Mouse (Mus musculus) hindbrain, postnatal 0 days (tissue): Measurements from ENCODE around the gene March6. TPM values are rescaled to one million over a fixed set of nuclear protein-coding genes. Genes with fewer than 3 reads are reported as not detected.

Source experiments
- ATAC-seq: fragments of 200-750 bp; cut with Nextera tagmentation; 2 replicates; pipeline ENCODE4 v1.8.0; 2017; ENCODE audit warnings: mild to moderate bottlenecking, moderate TSS enrichment, moderate library complexity
- DNase-seq: peaks from one replicate; pipeline ENCODE4 v3.0.0-alpha.2; 2015; ENCODE audit warnings: low spot score
- H3K27ac ChIP-seq: fragments of 300-500 bp; sonication (generic); 2 replicates; pipeline ENCODE4 v1.5.1; 2014; ENCODE audit warnings: mild to moderate bottlenecking
- H3K27me3 ChIP-seq: fragments of 300-500 bp; sonication (generic); 2 replicates; pipeline ENCODE4 v1.6.1; 2014; ENCODE audit warnings: low read length, mixed read lengths; ENCODE audit not compliant: insufficient read depth
- H3K36me3 ChIP-seq: fragments of 300-500 bp; sonication (generic); 2 replicates; pipeline ENCODE4 v1.6.1; 2014; ENCODE audit warnings: low read length, mixed read lengths; ENCODE audit not compliant: insufficient read depth
- H3K4me1 ChIP-seq: fragments of 300-500 bp; sonication (generic); 2 replicates; pipeline ENCODE4 v1.6.1; 2014; ENCODE audit warnings: antibody characterized with exemption, low read length, mixed read lengths; ENCODE audit not compliant: insufficient read depth
- H3K4me2 ChIP-seq: fragments of 300-500 bp; sonication (generic); 2 replicates; pipeline ENCODE4 v1.6.1; 2014; ENCODE audit warnings: low read depth, mild to moderate bottlenecking, low read length, moderate library complexity, mixed read lengths
- H3K4me3 ChIP-seq: fragments of 300-500 bp; sonication (generic); 2 replicates; pipeline ENCODE4 v1.5.1; 2014; ENCODE audit warnings: low read length
- H3K9ac ChIP-seq: fragments of 300-500 bp; sonication (generic); replicated peaks from 2 replicates; pipeline ENCODE4 v1.6.1; 2014; ENCODE audit warnings: mild to moderate bottlenecking, low read length, moderate library complexity, mixed read lengths
- H3K9me3 ChIP-seq: fragments of 300-500 bp; sonication (generic); 2 replicates; pipeline ENCODE4 v1.6.1; 2016; ENCODE audit warnings: low read length, mixed read lengths
- CTCF ChIP-seq: IDR thresholded peaks from 2 replicates; pipeline ENCODE4 v1.5.1; 2016; ENCODE audit warnings: antibody characterized with exemption, control low read depth, low read depth
- WGBS: fragments of 180-500 bp; shearing (Covaris S2); extraction: QIAGEN DNeasy Blood & Tissue Kit; methylation state at CpG from one replicate; pipeline ENCODE4 v1.1.7; 2014; 5-methylcytosine and 5-hydroxymethylcytosine counted together
- polyA plus RNA-seq: library from polyadenylated mRNA; unstranded; fragments of >200 nt; fragmentation: Nextera tagmentation; extraction: Ambion mirVana; gene quantifications from 2 replicates; pipeline ENCODE4 v1.2.1, GENCODE M21; 2015
- total RNA-seq: library from RNA; depleted of rRNA; stranded (reverse); fragments of >200 nt; gene quantifications from 2 replicates; pipeline ENCODE4 v1.2.3, GENCODE M21; 2014

The March6 gene
- total and polyA plus RNA-seq, 2 experiments from 2014 or later: 57.4 to 154 TPM

- 92% methylated on average over 2 of the region's 2 CpGs for WGBS
- no peak for ATAC-seq
Observed at GRCm38 (mm10) chr15:31537706-31538105, 6.9 kb upstream of the March6 start.

GRCm38 (mm10) chr15:31536051-31536737 is 5.3 kb upstream of the March6 start:
- Histone ChIP-seq H3K27ac (peak overlapping the region; percentile 58), H3K9ac (no peak overlapping the region), H3K9me3 (no peaks in the 10 kb centered on the region), H3K36me3 (no peaks in the 10 kb centered on the region), H3K4me1 (peaks cover 16% of the 10 kb centered on the region), H3K4me3 (no peak overlapping the region), H3K4me2 (0 out of 2 replicates have a peak overlapping the region, but pooled peaks have one; percentile 19), H3K27me3 (no peaks in the 10 kb centered on the region)
- peak; percentile 82 for DNase-seq
- ATAC-seq: peak; percentile 89
- TF ChIP-seq CTCF: no peak
- WGBS: 5% methylated on average over 7 of the region's 7 CpGs

More at GRCm38 (mm10) chr15:31537706-31538105, 6.9 kb upstream of the March6 start:
- no peaks in the 10 kb centered on the region for H3K27me3 ChIP-seq
- DNase-seq: no peak
- H3K9ac ChIP-seq: no peak overlapping the region
- H3K4me1 ChIP-seq: peaks cover 16% of the 10 kb centered on the region
- no peak overlapping the region for H3K4me2 ChIP-seq
- no peak overlapping the region for H3K4me3 ChIP-seq
- TF ChIP-seq CTCF: no peak
- no peaks in the 10 kb centered on the region for H3K36me3 ChIP-seq
- no peaks in the 10 kb centered on the region for H3K9me3 ChIP-seq
- H3K27ac ChIP-seq: no peak overlapping the region

- 11% methylated on average over 8 of the region's 8 CpGs for WGBS
- Histone ChIP-seq H3K4me2 (no peak overlapping the region), H3K36me3 (no peaks in the 10 kb centered on the region), H3K4me3 (no peak overlapping the region), H3K4me1 (peaks cover 16% of the 10 kb centered on the region), H3K9me3 (no peaks in the 10 kb centered on the region), H3K9ac (no peak overlapping the region), H3K27ac (peak overlapping the region; percentile 58), H3K27me3 (no peaks in the 10 kb centered on the region)
- no peak for ATAC-seq
- no peak for TF ChIP-seq CTCF
- DNase-seq: no peak
Observed at GRCm38 (mm10) chr15:31535259-31535855, 4.5 kb upstream of the March6 start.

DNA sequence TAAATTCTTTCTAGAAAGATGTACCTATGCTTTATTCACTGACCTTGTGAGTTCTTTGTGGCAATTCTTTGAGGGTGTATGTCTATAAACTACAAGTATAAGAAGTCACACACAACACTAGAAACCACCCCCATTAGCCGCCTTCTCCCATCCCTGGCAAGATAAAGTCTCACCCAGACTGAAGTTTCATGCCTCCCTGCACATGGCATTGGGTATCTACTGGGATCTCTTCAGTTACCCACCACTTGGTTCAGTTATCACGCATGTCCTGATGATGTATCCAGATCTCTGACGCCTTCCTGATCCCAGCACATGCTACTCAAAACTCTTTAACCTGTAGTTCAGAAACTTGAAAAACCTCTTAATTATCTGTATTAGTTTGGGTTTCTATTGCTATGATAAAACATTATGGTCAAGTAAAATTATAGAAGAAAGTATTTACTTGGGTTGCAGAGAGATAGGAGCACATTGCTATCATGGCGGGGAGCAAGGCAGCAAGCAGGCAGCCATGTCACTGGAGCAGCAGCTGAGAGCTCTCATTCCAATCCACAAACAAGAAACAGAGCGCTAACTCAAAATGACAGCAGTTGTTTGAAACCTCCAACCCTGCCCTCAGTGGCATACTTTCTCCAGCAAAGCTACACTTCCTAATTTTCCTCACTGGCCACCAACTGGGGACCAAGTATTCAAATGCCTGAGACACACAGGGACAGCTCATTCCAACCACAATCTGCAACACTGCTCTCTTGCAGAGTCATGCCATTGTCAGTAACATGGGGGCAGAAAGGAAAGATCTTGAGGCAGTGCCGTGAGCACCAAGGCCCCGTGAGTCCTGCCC is 3.8 kb upstream of the March6 start:
- Histone ChIP-seq H3K4me1 (peaks cover 16% of the 10 kb centered on the region), H3K27me3 (no peaks in the 10 kb centered on the region), H3K9me3 (no peaks in the 10 kb centered on the region), H3K4me2 (no peak overlapping the region), H3K4me3 (no peak overlapping the region), H3K36me3 (no peaks in the 10 kb centered on the region), H3K27ac (peak overlapping the region; percentile 58; the same call in 1 of the 2 replicates), H3K9ac (no peak overlapping the region)
- no peak for TF ChIP-seq CTCF
- ATAC-seq (no peak), DNase-seq (no peak)
- 66% methylated on average over 7 of the region's 7 CpGs for WGBS

DNA sequence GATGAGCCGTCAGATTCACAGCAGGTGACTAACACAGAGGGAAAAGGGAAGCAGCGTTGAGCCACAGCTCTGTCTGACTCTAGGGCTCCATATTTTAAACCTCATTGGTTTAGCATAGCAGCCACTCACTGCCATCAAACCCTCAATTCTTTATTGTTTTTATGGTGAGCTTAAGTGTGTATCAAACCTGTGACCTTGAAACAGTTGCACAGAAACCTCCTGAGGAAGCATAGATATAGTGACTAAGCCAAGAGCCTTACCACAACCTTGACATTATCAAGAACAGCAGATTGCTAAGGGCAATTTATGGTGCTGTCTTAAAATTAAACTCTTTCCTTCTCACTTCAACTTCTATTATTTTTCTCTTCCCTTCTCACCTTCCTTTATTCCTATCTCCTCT is 2.7 kb upstream of the March6 start:
- H3K9ac ChIP-seq: no peak overlapping the region
- H3K4me1 ChIP-seq: peaks cover 20% of the 10 kb centered on the region
- 41% methylated on average over 2 of the region's 2 CpGs for WGBS
- no peaks in the 10 kb centered on the region for H3K36me3 ChIP-seq
- H3K4me3 ChIP-seq: no peak overlapping the region
- H3K27me3 ChIP-seq: no peaks in the 10 kb centered on the region
- ATAC-seq: no peak
- no peaks in the 10 kb centered on the region for H3K9me3 ChIP-seq
- no peak for TF ChIP-seq CTCF
- DNase-seq: no peak
- H3K4me2 ChIP-seq: no peak overlapping the region
- H3K27ac ChIP-seq: no peak overlapping the region

DNA sequence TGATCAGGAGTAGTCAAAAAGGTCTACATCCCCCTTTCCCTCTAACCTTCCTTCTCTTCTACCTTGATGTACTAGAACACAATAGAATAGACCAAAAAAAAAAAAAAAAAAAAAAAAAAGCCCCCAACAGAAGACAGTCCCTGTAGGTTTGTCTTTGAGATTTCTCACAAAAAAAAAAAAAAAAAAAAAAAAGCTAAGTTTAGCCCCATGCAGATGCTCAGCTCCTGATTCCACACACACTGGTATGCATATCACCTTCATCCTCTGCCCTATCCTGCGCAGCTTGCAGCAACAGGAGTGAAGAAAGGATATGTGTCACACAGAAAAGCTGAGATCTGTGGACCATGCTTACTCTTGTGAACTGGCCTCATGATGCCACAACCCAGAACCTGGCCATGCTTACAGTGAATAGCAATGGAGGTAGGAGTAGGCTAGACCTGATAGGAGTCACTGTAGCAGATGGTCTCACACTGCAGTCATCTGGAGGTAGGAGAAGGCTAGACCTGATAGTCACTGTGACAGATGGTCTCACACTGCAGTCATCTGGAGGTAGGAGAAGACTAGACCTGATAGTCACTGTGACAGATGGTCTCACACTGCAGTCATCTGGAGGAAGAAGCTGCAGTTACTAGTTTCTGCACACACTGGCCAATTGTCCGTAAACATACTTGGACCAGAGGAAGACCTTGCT is 1.6 kb upstream of the March6 start:
- no peak for TF ChIP-seq CTCF
- H3K36me3 ChIP-seq: no peaks in the 10 kb centered on the region
- H3K4me3 ChIP-seq: no peak overlapping the region
- H3K9ac ChIP-seq: no peak overlapping the region
- H3K4me1 ChIP-seq: peaks cover 20% of the 10 kb centered on the region
- ATAC-seq (no peak), DNase-seq (no peak)
- no peaks in the 10 kb centered on the region for H3K27me3 ChIP-seq
- H3K4me2 ChIP-seq: no peak overlapping the region
- H3K27ac ChIP-seq: no peak overlapping the region
- WGBS: 95% methylated on average over 2 of the region's 2 CpGs
- no peaks in the 10 kb centered on the region for H3K9me3 ChIP-seq
